Mouse (Mus musculus) cortical plate, adult 2 months (tissue): ENCODE results near the gene Ripor2.

Source experiments
- CTCF ChIP-seq: fragments of 200-500 bp; IDR thresholded peaks from 2 replicates; pipeline ENCODE4 v1.5.1; 2011; ENCODE audit warnings: mild to moderate bottlenecking, control low read depth, low read length; ENCODE audit not compliant: insufficient read depth; ENCODE audit errors: extremely low read depth
- POLR2A ChIP-seq: fragments of 200-500 bp; IDR thresholded peaks from 2 replicates; pipeline ENCODE4 v1.6.1; 2011; ENCODE audit warnings: mild to moderate bottlenecking, low read length, control low read depth; ENCODE audit not compliant: insufficient read depth; ENCODE audit errors: extremely low read depth

GRCm38 (mm10) chr13:24617076-24617798 lies 35.2 kb downstream of the Ripor2 start:
- TF ChIP-seq POLR2A (no peak), CTCF (no peak)
